Mouse (Mus musculus) hindbrain, embryonic 13.5 days (tissue): ENCODE results near the gene Hrh1. TPM values are rescaled to one million over a fixed set of nuclear protein-coding genes. Genes with fewer than 3 reads are reported as not detected.

Source experiments
- ATAC-seq: fragments of 200-750 bp; cut with Nextera tagmentation; 2 replicates; pipeline ENCODE4 v1.8.0; 2017; ENCODE audit warnings: moderate TSS enrichment; ENCODE audit not compliant: low FRiP score
- H3K27ac ChIP-seq: fragments of 300-500 bp; sonication (generic); 2 replicates; pipeline ENCODE4 v1.5.1; 2015; ENCODE audit warnings: inconsistent platforms, mild to moderate bottlenecking, moderate library complexity
- H3K27me3 ChIP-seq: fragments of 300-500 bp; sonication (generic); 2 replicates; pipeline ENCODE4 v1.6.1; 2015; ENCODE audit warnings: mild to moderate bottlenecking, inconsistent platforms
- H3K36me3 ChIP-seq: fragments of 300-500 bp; sonication (generic); 2 replicates; pipeline ENCODE4 v1.6.1; 2015; ENCODE audit warnings: mild to moderate bottlenecking, inconsistent platforms
- H3K4me1 ChIP-seq: fragments of 300-500 bp; sonication (generic); replicated peaks from 2 replicates; pipeline ENCODE4 v1.6.1; 2015; ENCODE audit warnings: inconsistent platforms
- H3K4me2 ChIP-seq: fragments of 300-500 bp; sonication (generic); 2 replicates; pipeline ENCODE4 v1.6.1; 2015; ENCODE audit warnings: inconsistent platforms, mild to moderate bottlenecking, moderate library complexity
- H3K4me3 ChIP-seq: fragments of 300-500 bp; sonication (generic); 2 replicates; pipeline ENCODE4 v1.5.1; 2015; ENCODE audit warnings: mild to moderate bottlenecking, inconsistent platforms
- H3K9ac ChIP-seq: fragments of 300-500 bp; sonication (generic); 2 replicates; pipeline ENCODE4 v1.6.1; 2015; ENCODE audit warnings: mild to moderate bottlenecking, inconsistent platforms
- H3K9me3 ChIP-seq: fragments of 300-500 bp; sonication (generic); 2 replicates; pipeline ENCODE4 v1.6.1; 2016; ENCODE audit warnings: inconsistent platforms
- WGBS: fragments of 180-500 bp; shearing (Covaris S2); methylation state at CpG from one replicate; pipeline ENCODE4 v1.1.7; 2015; 5-methylcytosine and 5-hydroxymethylcytosine counted together
- polyA plus RNA-seq: library from polyadenylated mRNA; unstranded; fragments of >200 nt; fragmentation: Nextera tagmentation; extraction: Ambion mirVana; gene quantifications from 2 replicates; pipeline ENCODE4 v1.2.1, GENCODE M21; 2015

The Hrh1 gene
- 0.47 and 0.73 TPM in 2 replicates for polyA plus RNA-seq

DNA sequence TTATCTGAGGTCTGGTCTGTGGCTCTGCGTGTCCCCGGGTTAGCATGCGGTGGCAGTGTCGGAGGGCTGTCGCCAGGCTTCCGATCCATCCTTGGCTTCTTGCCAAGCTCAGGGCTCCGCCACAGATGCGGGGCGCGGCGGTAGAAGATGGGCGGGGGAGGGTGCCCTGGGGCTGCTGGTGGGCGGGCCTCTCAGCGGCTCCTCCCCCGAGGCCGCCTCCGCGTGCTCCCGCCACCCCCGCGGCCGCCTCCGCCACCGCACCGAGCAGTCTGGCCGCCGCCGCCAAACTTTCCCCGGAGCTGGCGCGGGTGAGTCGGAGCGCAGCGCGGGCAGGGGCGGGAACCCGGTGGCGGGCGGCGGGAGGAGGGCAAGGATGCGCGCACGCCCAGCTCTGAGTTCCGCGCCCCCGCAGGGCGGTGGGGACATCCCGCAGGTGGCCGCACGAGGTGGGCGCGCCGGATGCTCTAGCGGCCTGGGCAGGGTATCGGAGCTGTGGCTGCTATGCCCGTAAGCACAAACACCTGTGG is at the start of gene Hrh1:
Hrh1 (plus strand) TSS at position 246 of the 527 bp plus-strand sequence.
- H3K27me3 ChIP-seq: peaks cover 65% of the 10 kb centered on the region
- H3K36me3 ChIP-seq: no peaks in the 10 kb centered on the region
- peak within 1 kb of the TSS; percentile 51 for H3K4me3 ChIP-seq
- H3K27ac ChIP-seq: no peak within 1 kb of the TSS
- peaks cover 30% of the 10 kb centered on the region for H3K4me1 ChIP-seq
- peak within 1 kb of the TSS; percentile 92 for H3K4me2 ChIP-seq
- peak within 1 kb of the TSS; percentile 60; the same call in 1 of the 2 replicates for H3K9ac ChIP-seq
- 0% methylated on average over 41 of the region's 56 CpGs for WGBS
- peak; percentile 52 for ATAC-seq
- no peaks in the 10 kb centered on the region for H3K9me3 ChIP-seq

DNA sequence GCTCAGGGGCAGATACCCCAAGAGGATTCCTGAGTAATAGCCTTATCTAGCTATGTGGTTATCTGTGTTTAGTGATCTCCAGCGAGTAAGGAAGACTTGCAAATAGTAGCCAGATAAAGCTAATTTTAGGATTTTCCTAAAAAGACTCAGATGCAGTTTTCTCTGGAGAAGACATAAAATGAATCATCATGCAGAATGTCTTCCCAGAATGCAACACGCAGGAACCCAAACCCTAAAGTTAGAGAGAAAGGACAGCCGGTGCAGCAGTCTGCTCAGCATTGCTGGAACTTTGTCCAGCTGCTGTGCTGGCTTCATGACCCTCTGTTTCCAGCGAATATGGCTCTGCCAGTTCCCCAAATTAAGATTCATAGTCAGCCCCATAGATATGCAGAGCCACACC is 43.1 kb upstream of the Hrh1 start:
- no peaks in the 10 kb centered on the region for H3K36me3 ChIP-seq
- H3K9ac ChIP-seq: no peak overlapping the region
- H3K27ac ChIP-seq: no peak overlapping the region
- no peak for ATAC-seq
- H3K4me3 ChIP-seq: no peak overlapping the region
- no peak overlapping the region for H3K4me2 ChIP-seq
- H3K9me3 ChIP-seq: no peaks in the 10 kb centered on the region
- H3K27me3 ChIP-seq: no peaks in the 10 kb centered on the region
- WGBS: 84% methylated on average over 4 of the region's 4 CpGs
- H3K4me1 ChIP-seq: no peaks in the 10 kb centered on the region

DNA sequence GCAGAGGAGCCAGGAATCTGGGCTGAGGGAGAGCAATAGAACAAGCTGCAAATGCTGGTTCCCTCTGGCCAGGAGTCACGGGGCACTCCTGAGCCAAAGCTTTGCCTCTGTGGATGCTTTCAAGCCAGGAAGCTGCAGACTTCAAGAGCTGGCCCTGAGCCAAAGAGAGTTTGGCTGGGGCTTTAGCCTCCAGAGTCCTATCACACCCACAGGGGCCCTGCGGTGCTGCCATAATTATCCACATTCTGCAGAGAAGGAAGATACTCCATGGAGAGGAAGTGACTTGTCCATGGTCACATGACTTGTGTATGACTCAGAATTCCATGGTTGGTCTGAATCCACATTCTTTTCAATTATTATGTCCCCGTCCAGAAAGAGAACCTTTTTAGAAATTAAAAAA is 39.6 kb upstream of the Hrh1 start:
- 74% methylated on average over 3 of the region's 3 CpGs for WGBS
- Histone ChIP-seq H3K27me3 (no peaks in the 10 kb centered on the region), H3K4me1 (no peaks in the 10 kb centered on the region), H3K36me3 (no peaks in the 10 kb centered on the region), H3K9me3 (no peaks in the 10 kb centered on the region), H3K9ac (no peak overlapping the region), H3K4me2 (no peak overlapping the region), H3K27ac (no peak overlapping the region), H3K4me3 (no peak overlapping the region)
- ATAC-seq: no peak

DNA sequence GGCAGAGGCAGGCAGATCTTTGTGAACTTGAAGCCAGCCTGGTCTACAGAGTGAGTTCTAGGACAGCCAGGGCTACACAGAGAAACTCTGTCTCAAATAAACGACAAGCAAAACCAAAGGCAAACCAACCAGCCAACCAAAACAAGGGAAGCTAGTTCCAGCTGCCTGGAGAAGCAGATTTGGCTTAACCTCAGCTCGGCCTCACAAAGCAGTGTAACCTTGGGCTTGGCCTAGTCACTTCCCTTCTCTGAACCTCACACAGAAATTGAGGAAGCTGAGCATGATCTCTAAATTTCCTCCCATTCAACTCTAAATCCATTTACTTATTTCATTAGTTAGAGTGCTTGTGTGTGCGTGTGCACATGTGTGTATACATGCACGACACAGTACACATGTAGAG is 35.4 kb upstream of the Hrh1 start:
- Histone ChIP-seq H3K4me3 (no peak overlapping the region), H3K9ac (no peak overlapping the region), H3K36me3 (no peaks in the 10 kb centered on the region), H3K27me3 (peaks cover 3% of the 10 kb centered on the region; the same call in 1 of the 2 replicates), H3K4me1 (no peaks in the 10 kb centered on the region), H3K4me2 (no peak overlapping the region), H3K9me3 (no peaks in the 10 kb centered on the region), H3K27ac (no peak overlapping the region)
- ATAC-seq: no peak
- 84% methylated on average over 4 of the region's 4 CpGs for WGBS

DNA sequence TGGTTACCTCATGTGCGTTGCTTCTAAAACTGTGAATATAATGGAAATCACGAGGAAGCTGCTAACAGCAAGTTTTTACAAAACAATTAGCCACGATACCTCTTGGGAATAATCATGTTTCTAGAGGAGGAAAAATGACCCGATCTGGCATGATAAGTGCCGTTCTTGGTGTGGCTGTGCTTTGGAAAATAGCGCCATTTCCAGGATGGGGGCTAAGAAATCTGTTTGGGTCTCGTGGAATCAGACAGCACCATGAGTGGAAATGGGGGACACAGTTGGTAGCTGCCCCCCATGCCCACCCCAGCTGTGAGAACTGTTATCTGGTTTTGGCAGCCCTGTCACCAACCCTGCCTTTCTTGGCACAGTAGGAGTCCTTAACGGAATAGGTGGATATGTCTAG is 34.0 kb upstream of the Hrh1 start:
- H3K27ac ChIP-seq: no peak overlapping the region
- H3K9me3 ChIP-seq: no peaks in the 10 kb centered on the region
- H3K4me1 ChIP-seq: no peaks in the 10 kb centered on the region
- WGBS: 65% methylated on average over 8 of the region's 8 CpGs
- no peak overlapping the region for H3K4me3 ChIP-seq
- ATAC-seq: no peak
- no peaks in the 10 kb centered on the region for H3K36me3 ChIP-seq
- no peak overlapping the region for H3K4me2 ChIP-seq
- no peak overlapping the region for H3K9ac ChIP-seq
- peaks cover 3% of the 10 kb centered on the region; the same call in 1 of the 2 replicates for H3K27me3 ChIP-seq

DNA sequence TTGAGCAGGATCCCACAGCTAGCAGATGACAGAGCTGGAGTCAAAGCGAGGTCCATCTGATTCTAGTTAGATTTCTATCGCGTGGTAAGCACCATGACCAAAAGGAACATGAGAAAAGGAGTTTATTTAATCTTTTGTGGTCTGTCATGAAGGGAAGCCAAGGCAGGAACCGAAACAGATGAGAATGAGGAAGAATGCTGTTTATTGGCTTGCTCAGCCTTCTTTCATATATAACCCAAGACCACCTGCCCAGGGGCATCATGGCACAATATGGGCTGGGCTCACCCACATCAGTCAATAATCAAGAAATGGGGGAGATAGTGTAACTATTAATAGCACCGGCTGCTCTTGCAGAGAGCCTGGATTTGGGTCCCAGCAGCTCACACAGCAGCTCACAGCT is 33.0 kb upstream of the Hrh1 start:
- Histone ChIP-seq H3K27ac (no peak overlapping the region), H3K27me3 (peaks cover 3% of the 10 kb centered on the region; the same call in 1 of the 2 replicates), H3K4me3 (no peak overlapping the region), H3K9me3 (no peaks in the 10 kb centered on the region), H3K4me1 (no peaks in the 10 kb centered on the region), H3K4me2 (no peak overlapping the region), H3K36me3 (no peaks in the 10 kb centered on the region), H3K9ac (no peak overlapping the region)
- no peak for ATAC-seq
- WGBS: 88% methylated on average over 5 of the region's 5 CpGs

DNA sequence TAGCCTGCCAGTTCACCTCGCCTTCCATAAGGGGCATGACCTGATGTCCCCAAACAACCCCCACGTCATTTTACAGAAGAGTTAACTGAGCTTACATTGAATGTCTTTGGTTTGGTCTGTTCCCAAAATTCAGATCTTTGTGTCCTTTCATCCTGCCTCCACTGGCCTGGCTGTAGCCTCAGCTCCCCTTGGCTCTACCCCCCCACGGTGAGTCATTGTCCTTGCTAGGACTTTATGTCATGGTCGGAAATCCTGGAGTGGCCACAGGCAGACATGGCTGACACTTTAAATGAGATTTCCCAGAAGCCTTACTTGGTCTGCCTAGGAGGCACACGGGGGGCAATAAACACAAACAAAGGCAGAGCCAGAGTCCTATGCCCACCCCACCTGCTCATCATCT is 31.5 kb upstream of the Hrh1 start:
- Histone ChIP-seq H3K36me3 (no peaks in the 10 kb centered on the region), H3K9ac (no peak overlapping the region), H3K4me3 (no peak overlapping the region), H3K27me3 (peaks cover 3% of the 10 kb centered on the region; the same call in 1 of the 2 replicates), H3K27ac (no peak overlapping the region), H3K4me2 (no peak overlapping the region), H3K4me1 (no peaks in the 10 kb centered on the region), H3K9me3 (no peaks in the 10 kb centered on the region)
- 66% methylated on average over 5 of the region's 5 CpGs for WGBS
- ATAC-seq: no peak

DNA sequence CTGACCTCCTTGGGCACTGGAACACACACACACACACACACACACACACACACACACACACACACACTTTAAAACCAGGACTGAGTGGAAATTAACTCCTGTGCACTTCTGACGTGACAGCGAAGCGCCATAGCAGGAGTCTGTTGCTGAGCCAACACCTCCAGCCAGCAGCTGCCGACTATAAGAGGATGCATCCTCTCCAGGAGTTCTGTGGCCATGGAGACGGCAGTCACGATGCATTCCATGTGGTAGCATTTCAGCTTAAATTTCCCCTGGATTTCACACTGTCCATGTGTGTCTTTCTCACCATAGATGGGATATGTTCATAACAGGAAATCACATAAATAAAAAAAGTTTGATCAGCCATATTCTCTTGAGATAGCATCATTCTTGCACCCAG is 30.1 kb upstream of the Hrh1 start:
- H3K9ac ChIP-seq: no peak overlapping the region
- WGBS: 61% methylated on average over 6 of the region's 6 CpGs
- no peaks in the 10 kb centered on the region for H3K36me3 ChIP-seq
- peaks cover 3% of the 10 kb centered on the region; the same call in 1 of the 2 replicates for H3K27me3 ChIP-seq
- no peaks in the 10 kb centered on the region for H3K9me3 ChIP-seq
- H3K4me1 ChIP-seq: no peaks in the 10 kb centered on the region
- H3K27ac ChIP-seq: no peak overlapping the region
- ATAC-seq: no peak
- no peak overlapping the region for H3K4me3 ChIP-seq
- no peak overlapping the region for H3K4me2 ChIP-seq

DNA sequence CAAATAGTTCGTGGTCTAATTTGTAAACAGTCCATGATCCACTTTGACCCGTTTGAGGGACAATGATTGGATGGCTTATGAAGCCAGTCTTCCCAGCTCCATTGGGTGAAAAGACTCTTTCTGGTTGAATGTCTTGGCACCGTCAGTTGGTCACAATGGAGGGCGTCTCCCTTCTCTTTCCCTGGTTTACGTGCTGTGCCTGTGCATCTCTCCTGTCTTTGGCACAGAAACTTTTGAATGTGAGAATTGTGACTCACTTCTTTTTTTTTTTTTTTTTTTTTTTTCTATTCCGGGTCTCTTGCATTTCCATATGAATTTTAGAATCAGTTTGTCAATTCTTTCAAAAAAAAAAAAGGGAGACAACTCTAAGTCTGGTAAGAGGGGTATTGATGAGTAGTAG is 29.5 kb upstream of the Hrh1 start:
- no peaks in the 10 kb centered on the region for H3K4me1 ChIP-seq
- WGBS: 69% methylated on average over 6 of the region's 6 CpGs
- no peak for ATAC-seq
- no peak overlapping the region for H3K9ac ChIP-seq
- no peaks in the 10 kb centered on the region for H3K9me3 ChIP-seq
- no peak overlapping the region for H3K4me3 ChIP-seq
- no peak overlapping the region for H3K4me2 ChIP-seq
- no peaks in the 10 kb centered on the region for H3K36me3 ChIP-seq
- peaks cover 3% of the 10 kb centered on the region; the same call in 1 of the 2 replicates for H3K27me3 ChIP-seq
- no peak overlapping the region for H3K27ac ChIP-seq

DNA sequence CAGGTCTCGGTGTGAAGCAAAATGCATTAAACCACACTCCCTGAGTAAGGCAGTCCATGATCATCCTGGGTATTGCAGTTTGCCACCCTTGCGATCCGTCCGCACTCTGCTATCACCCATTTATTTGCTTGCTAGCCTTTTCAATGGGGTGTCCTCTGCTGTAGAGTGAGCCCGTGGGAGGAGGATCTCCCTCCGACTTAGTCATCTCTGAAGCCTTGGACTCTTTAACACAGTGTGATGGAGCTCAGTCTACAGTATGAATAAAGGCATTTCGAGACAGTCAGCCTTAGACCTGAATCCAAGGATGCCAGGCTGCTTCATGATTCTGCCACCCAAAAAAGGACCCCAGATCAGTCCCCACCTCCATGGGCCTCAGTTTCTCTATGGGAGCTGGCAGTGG is 25.0 kb upstream of the Hrh1 start:
- Histone ChIP-seq H3K4me1 (no peaks in the 10 kb centered on the region), H3K36me3 (no peaks in the 10 kb centered on the region)
- 91% methylated on average over 7 of the region's 7 CpGs for WGBS

DNA sequence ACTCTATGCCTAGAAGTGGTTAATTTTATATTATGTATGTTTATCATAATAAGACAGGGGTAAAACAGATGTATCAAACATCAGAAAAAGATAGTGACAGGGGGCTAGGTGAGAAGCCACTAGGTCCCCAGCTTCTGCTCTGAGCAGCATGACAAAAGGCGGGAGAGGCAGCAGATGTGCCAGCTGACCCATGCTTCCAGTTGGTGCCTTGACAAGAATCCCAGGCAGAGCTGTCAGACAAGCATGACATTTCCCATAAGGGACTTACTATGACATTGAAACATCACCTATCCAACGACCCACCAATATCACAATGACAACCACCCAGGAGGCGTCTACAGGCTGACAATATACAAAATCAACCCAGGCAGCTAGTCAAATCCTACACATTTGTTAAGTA is 16.9 kb upstream of the Hrh1 start:
- no peak for ATAC-seq
- no peaks in the 10 kb centered on the region for H3K36me3 ChIP-seq
- no peaks in the 10 kb centered on the region for H3K4me1 ChIP-seq
- no peaks in the 10 kb centered on the region for H3K9me3 ChIP-seq
- H3K27ac ChIP-seq: no peak overlapping the region
- H3K4me2 ChIP-seq: no peak overlapping the region
- no peak overlapping the region for H3K9ac ChIP-seq
- 62% methylated on average over 3 of the region's 3 CpGs for WGBS
- no peak overlapping the region for H3K4me3 ChIP-seq
- 0 out of 2 replicates have a peak, but pooled peaks cover 4% of the 10 kb centered on the region for H3K27me3 ChIP-seq

More for the DNA sequence above, 25.0 kb upstream of the Hrh1 start:
- no peak for ATAC-seq
- Histone ChIP-seq H3K9me3 (no peaks in the 10 kb centered on the region), H3K27me3 (no peaks in the 10 kb centered on the region), H3K9ac (no peak overlapping the region), H3K4me3 (no peak overlapping the region), H3K4me2 (no peak overlapping the region), H3K27ac (no peak overlapping the region)

DNA sequence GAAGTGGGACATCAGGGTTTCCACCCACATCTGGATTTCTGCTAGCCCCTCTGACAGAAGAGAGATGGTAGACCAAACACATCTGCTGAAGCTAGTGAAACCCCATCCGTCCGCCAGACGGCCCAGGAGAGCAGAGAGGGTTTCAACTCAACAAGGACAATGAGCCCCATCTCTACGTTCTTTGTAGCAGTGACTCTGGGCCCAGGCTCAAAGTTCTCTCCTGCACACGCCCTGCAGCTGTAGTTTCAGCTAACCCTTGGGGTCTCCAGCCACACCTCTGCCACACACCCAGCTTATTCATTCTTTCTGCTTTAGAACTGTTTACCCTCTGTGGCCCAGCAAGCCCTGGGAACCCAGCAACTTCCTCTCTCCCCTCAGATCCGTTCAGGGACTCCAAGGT is 10.4 kb upstream of the Hrh1 start:
- no peak for ATAC-seq
- H3K9me3 ChIP-seq: no peaks in the 10 kb centered on the region
- no peaks in the 10 kb centered on the region for H3K4me1 ChIP-seq
- no peak overlapping the region for H3K4me3 ChIP-seq
- no peak overlapping the region for H3K27ac ChIP-seq
- H3K4me2 ChIP-seq: no peak overlapping the region
- H3K27me3 ChIP-seq: 0 out of 2 replicates have a peak, but pooled peaks cover 7% of the 10 kb centered on the region
- H3K9ac ChIP-seq: no peak overlapping the region
- 77% methylated on average over 6 of the region's 6 CpGs for WGBS
- no peaks in the 10 kb centered on the region for H3K36me3 ChIP-seq

DNA sequence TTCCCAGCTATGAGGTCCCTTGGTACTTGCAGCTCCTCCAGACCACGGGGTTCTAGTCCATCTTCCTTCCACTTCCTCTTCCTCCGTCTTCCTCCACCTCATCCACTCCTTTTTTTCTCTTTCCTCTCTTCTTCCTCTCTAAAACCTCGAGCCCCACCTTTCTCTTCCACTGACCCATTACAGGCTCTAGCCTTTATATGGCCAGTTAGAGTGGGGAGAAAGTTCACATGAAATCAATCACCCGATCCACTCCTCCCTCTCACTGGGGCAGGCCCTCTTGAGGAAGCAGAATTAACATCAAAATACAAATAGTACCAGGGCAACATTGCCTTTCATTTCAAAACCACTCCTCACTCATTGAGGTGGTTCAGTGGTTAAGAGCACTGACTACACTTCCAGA is 9.9 kb upstream of the Hrh1 start:
- H3K9me3 ChIP-seq: no peaks in the 10 kb centered on the region
- no peak overlapping the region for H3K9ac ChIP-seq
- 0 out of 2 replicates have a peak, but pooled peaks cover 11% of the 10 kb centered on the region for H3K27me3 ChIP-seq
- 66% methylated on average over 4 of the region's 4 CpGs for WGBS
- H3K36me3 ChIP-seq: no peaks in the 10 kb centered on the region
- H3K27ac ChIP-seq: no peak overlapping the region
- H3K4me1 ChIP-seq: no peaks in the 10 kb centered on the region
- H3K4me2 ChIP-seq: no peak overlapping the region
- no peak overlapping the region for H3K4me3 ChIP-seq
- no peak for ATAC-seq
